ENCODE assay signal across 16 mouse cellular contexts in genomic region chr19:23614268-23614667, GRCm38 (mm10). TPM values are rescaled to one million over a fixed set of nuclear protein-coding genes. Genes with fewer than 3 reads are reported as not detected.
DNase-seq lines count a peak whose midpoint lies in the region; ATAC-seq and TF ChIP-seq lines count a peak whose summit lies in the region.
"Had no signal": no experiment of that assay in that cellular context is flagged by ENCODE, and none has a peak within 500 bp of the region (broad histone marks: within the 10 kb centered on the region; RNA-seq: fewer than 3 reads in every experiment).

No protein-coding gene starts in this region.

- ATAC-seq in heart, embryonic 14.5 days (ENCODE audit: insufficient number of reproducible peaks, insufficient read depth, low FRiP score, low read depth) = no peak
- no peak for ATAC-seq in hindbrain, embryonic 16.5 days
- ATAC-seq: CD4-positive, CD25-positive, alpha-beta regulatory T cell, adult 4 months; intestine, embryonic 16.5 days had no signal

- H3K4me1 ChIP-seq in kidney, adult 2 months (ENCODE audit: control insufficient read depth, insufficient read depth, low read length) = no peaks in the 10 kb centered on the region
- H3K4me1 ChIP-seq in heart, embryonic 14.5 days (ENCODE audit: control insufficient read depth in 2 of 2, insufficient read depth in 2 of 2, low read length in 2 of 2) = peaks cover 2 to 5% of the 10 kb centered on the region in 2 experiments; a peak in 2 of 4 replicates
- H3K4me1 ChIP-seq in hindbrain, embryonic 16.5 days (ENCODE audit: control insufficient read depth, insufficient read depth, low read depth, low read length) = no peaks in the 10 kb centered on the region
- H3K4me1 ChIP-seq: hindbrain, embryonic 10.5 days; limb, embryonic 15.5 days; neural tube, embryonic 15.5 days had no signal

- peak overlapping the region; percentile 21 for H3K4me2 ChIP-seq in heart, embryonic 14.5 days (ENCODE audit: low read length)
- H3K4me2 ChIP-seq in hindbrain, embryonic 16.5 days (ENCODE audit: low read length) = no peak overlapping the region
- H3K4me2 ChIP-seq: limb, embryonic 15.5 days; neural tube, embryonic 15.5 days had no signal

- 75% methylated on average over 7 of the region's 7 CpGs for WGBS in kidney, adult 2 months
- 39% methylated on average over 7 of the region's 7 CpGs for WGBS in heart, embryonic 14.5 days
- WGBS in hindbrain, embryonic 16.5 days = 90% methylated on average over 7 of the region's 7 CpGs

- H3K27ac ChIP-seq in kidney, adult 2 months (ENCODE audit: insufficient read depth, low read depth, low read length) = no peak overlapping the region
- H3K27ac ChIP-seq in heart, embryonic 14.5 days (replicated peaks in 1 of 2; ENCODE audit: control insufficient read depth in 1 of 2, insufficient read depth in 1 of 2, low read depth in 2 of 2, low read length in 2 of 2) = no peak overlapping the region
- no peak overlapping the region for H3K27ac ChIP-seq in hindbrain, embryonic 16.5 days (ENCODE audit: low read depth, low read length)
- H3K27ac ChIP-seq: hindbrain, embryonic 10.5 days; limb, embryonic 15.5 days; neural tube, embryonic 15.5 days had no signal

- no peaks in the 10 kb centered on the region for H3K27me3 ChIP-seq in kidney, adult 2 months (replicated peaks; ENCODE audit: control insufficient read depth, insufficient read depth, low read length)
- no peaks in the 10 kb centered on the region for H3K27me3 ChIP-seq in heart, embryonic 14.5 days (ENCODE audit: control insufficient read depth, insufficient read depth, low read length)
- H3K27me3 ChIP-seq in hindbrain, embryonic 16.5 days (replicated peaks; ENCODE audit: control insufficient read depth, insufficient read depth, low read length) = no peaks in the 10 kb centered on the region
- H3K27me3 ChIP-seq: limb, embryonic 15.5 days; neural tube, embryonic 15.5 days had no signal

- no peak overlapping the region for H3K4me3 ChIP-seq in kidney, adult 2 months (ENCODE audit: insufficient read depth, low read depth, low read length)
- no peak overlapping the region for H3K4me3 ChIP-seq in heart, embryonic 14.5 days (ENCODE audit: control insufficient read depth in 1 of 2, insufficient read depth in 1 of 2, low read depth in 1 of 2, low read length in 2 of 2)
- H3K4me3 ChIP-seq in hindbrain, embryonic 16.5 days (ENCODE audit: low read length) = no peak overlapping the region
- H3K4me3 ChIP-seq: hindbrain, embryonic 10.5 days; limb, embryonic 15.5 days; neural tube, embryonic 15.5 days had no signal

- H3K9ac ChIP-seq in heart, embryonic 14.5 days (ENCODE audit: low read length) = no peak overlapping the region
- no peak overlapping the region for H3K9ac ChIP-seq in hindbrain, embryonic 16.5 days (ENCODE audit: low read depth, low read length)
- H3K9ac ChIP-seq: limb, embryonic 15.5 days; neural tube, embryonic 15.5 days had no signal

- no peaks in the 10 kb centered on the region for H3K9me3 ChIP-seq in heart, embryonic 14.5 days (ENCODE audit: control insufficient read depth, low read length)
- H3K9me3 ChIP-seq in hindbrain, embryonic 16.5 days (ENCODE audit: control insufficient read depth, low read length) = no peaks in the 10 kb centered on the region
- H3K9me3 ChIP-seq: hindbrain, embryonic 10.5 days; limb, embryonic 15.5 days; neural tube, embryonic 15.5 days had no signal

- no peak for TF ChIP-seq POLR2A in kidney, adult 2 months (IDR thresholded peaks at IDR 0.05; ENCODE audit: low read depth, low read length)

- no peak for TF ChIP-seq CTCF in kidney, adult 2 months (conservative IDR thresholded peaks at IDR 0.05; ENCODE audit: insufficient read depth, insufficient read length, low read depth, low read length)

- H3K36me3 ChIP-seq in kidney, adult 2 months (ENCODE audit: control insufficient read depth, insufficient read depth, low read length) = no peaks in the 10 kb centered on the region
- no peaks in the 10 kb centered on the region for H3K36me3 ChIP-seq in heart, embryonic 14.5 days (ENCODE audit: control insufficient read depth, insufficient read depth, low read length)
- H3K36me3 ChIP-seq in hindbrain, embryonic 16.5 days (ENCODE audit: control insufficient read depth, insufficient read depth, low read length) = no peaks in the 10 kb centered on the region
- H3K36me3 ChIP-seq: hindbrain, embryonic 10.5 days; limb, embryonic 15.5 days; neural tube, embryonic 15.5 days had no signal

- peak; percentile 5 for DNase-seq in kidney, adult 2 months
- no peak for DNase-seq in kidney, adult 11 months
- DNase-seq in NIH3T3 (ENCODE audit: low read depth) = peak; percentile 2
- DNase-seq in lung, postnatal 10 days = peak; percentile 54
- no peak for DNase-seq in adrenal gland, postnatal 14 days
- DNase-seq: cerebellum, adult 2 months; layer of hippocampus, postnatal 36 days; thymus, postnatal 4 days had no signal

RNA-seq across cellular contexts. Expression of gene 1700028P14Rik, which starts 38.3 kb away (rescaled TPM):
- polyA plus RNA-seq in kidney, adult 2 months (2012; rRNA removed) = not detected in 2 replicates
- not detected in 2 replicates for polyA plus RNA-seq in heart, embryonic 14.5 days (2014; fragmentation: Nextera tagmentation; extraction: Ambion mirVana)
- total RNA-seq in adrenal gland, postnatal 14 days (2021) = not detected in 2 replicates
- 3.0 and 3.3 TPM in 2 replicates for polyA plus RNA-seq in hindbrain, embryonic 16.5 days (2015; fragmentation: Nextera tagmentation; extraction: Ambion mirVana)
- total RNA-seq: megakaryocyte progenitor cell, adult 5-6 weeks had no signal
- polyA plus RNA-seq: CD4-positive, CD25-positive, alpha-beta regulatory T cell, adult 4 months; intestine, embryonic 16.5 days had no signal

Comparison
In these comparisons a context has a peak if more than half of its experiments do, and no peak if none do; other contexts are left out.
1. DNase-seq: peak in kidney, adult 2 months (single experiment), NIH3T3 (single experiment) and lung, postnatal 10 days (single experiment); none in kidney, adult 11 months (single experiment) and adrenal gland, postnatal 14 days (single experiment).